Mouse (Mus musculus) intestine, postnatal 0 days (tissue): ENCODE results near the gene Tmem189. TPM values are rescaled to one million over a fixed set of nuclear protein-coding genes. Genes with fewer than 3 reads are reported as not detected.
A peak's percentile ranks its signal among the peaks of the same experiment; 100 is the strongest.

ENCODE experiments used
- ATAC-seq: fragments of 200-750 bp; cut with Nextera tagmentation; 2 replicates; pipeline ENCODE4 v1.8.0; 2017; ENCODE audit warnings: mild to moderate bottlenecking, moderate TSS enrichment, moderate library complexity
- H3K27ac ChIP-seq: fragments of 300-500 bp; sonication (generic); 2 replicates; pipeline ENCODE4 v1.5.1; 2014; ENCODE audit warnings: mild to moderate bottlenecking, low read depth, low read length, moderate library complexity
- H3K27me3 ChIP-seq: fragments of 300-500 bp; sonication (generic); replicated peaks from 2 replicates; pipeline ENCODE4 v1.6.1; 2014; ENCODE audit warnings: low read length, mixed read lengths; ENCODE audit not compliant: control insufficient read depth, insufficient read depth
- H3K36me3 ChIP-seq: fragments of 300-500 bp; sonication (generic); 2 replicates; pipeline ENCODE4 v1.6.1; 2014; ENCODE audit warnings: mild to moderate bottlenecking, moderate library complexity; ENCODE audit not compliant: control insufficient read depth, insufficient read depth
- H3K4me1 ChIP-seq: fragments of 300-500 bp; sonication (generic); replicated peaks from 2 replicates; pipeline ENCODE4 v1.6.1; 2014; ENCODE audit warnings: antibody characterized with exemption, low read length, mixed read lengths; ENCODE audit not compliant: control insufficient read depth, insufficient read depth
- H3K4me2 ChIP-seq: fragments of 300-500 bp; sonication (generic); replicated peaks from 2 replicates; pipeline ENCODE4 v1.6.1; 2014; ENCODE audit warnings: low read depth, mild to moderate bottlenecking, moderate library complexity
- H3K4me3 ChIP-seq: fragments of 300-500 bp; sonication (generic); 2 replicates; pipeline ENCODE4 v1.5.1; 2014; ENCODE audit warnings: low read depth, low read length
- H3K9ac ChIP-seq: fragments of 300-500 bp; sonication (generic); 2 replicates; pipeline ENCODE4 v1.6.1; 2014; ENCODE audit warnings: mild to moderate bottlenecking, low read depth, low read length
- H3K9me3 ChIP-seq: fragments of 300-500 bp; sonication (generic); 2 replicates; pipeline ENCODE4 v1.6.1; 2016; ENCODE audit warnings: mixed run types; ENCODE audit not compliant: control insufficient read depth
- CTCF ChIP-seq: sonication (generic); IDR thresholded peaks from 2 replicates; pipeline ENCODE4 v1.5.1; 2016; ENCODE audit warnings: low read depth, mild to moderate bottlenecking, control low read depth, antibody characterized with exemption, moderate library complexity
- WGBS: fragments of 180-500 bp; shearing (Covaris S2); extraction: QIAGEN DNeasy Blood & Tissue Kit; methylation state at CpG from one replicate; pipeline ENCODE4 v1.1.7; 2014; 5-methylcytosine and 5-hydroxymethylcytosine counted together
- polyA plus RNA-seq: library from polyadenylated mRNA; unstranded; fragments of >200 nt; fragmentation: Nextera tagmentation; extraction: Ambion mirVana; gene quantifications from 2 replicates; pipeline ENCODE4 v1.2.1, GENCODE M21; 2015

The Tmem189 gene
- polyA plus RNA-seq, 1 experiment from 2014 or later, result 26.8 TPM

GRCm38 (mm10) chr2:167688126-167688497 is 1.5 kb downstream of the Tmem189 start:
- H3K4me2 ChIP-seq, result peak overlapping the region; percentile 80
- WGBS, result 11% methylated on average over 12 of the region's 12 CpGs
- H3K27ac ChIP-seq, result peak overlapping the region; percentile 98

DNA sequence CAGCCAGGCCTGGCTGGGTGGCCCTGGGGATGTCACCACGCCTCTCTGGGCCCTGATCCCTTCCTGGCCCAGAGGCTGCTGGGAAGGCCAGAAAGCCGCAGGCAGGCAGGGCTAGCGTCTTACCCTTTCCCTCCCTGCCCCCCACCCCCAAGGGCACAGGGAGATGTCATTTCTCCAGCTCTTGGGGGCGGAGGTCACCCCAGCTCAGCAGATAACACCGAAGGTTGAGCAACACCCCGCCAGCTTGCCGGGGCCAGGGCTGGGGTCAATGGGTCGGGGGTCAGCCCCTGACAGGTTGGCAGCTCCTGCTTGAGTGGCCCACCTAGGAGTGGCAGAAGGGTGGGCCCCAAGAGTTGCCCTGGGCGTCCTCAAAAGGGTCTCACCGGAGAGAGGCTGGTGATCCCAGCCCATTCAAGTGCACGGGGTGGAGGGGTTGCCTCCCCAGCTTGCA is 1.9 kb downstream of the Tmem189 start:
- peak overlapping the region; percentile 94; the same call in 1 of the 2 replicates for H3K9ac ChIP-seq
- no peaks in the 10 kb centered on the region for H3K27me3 ChIP-seq
- WGBS, result 41% methylated on average over 11 of the region's 11 CpGs
- no peak for TF ChIP-seq CTCF
- H3K9me3 ChIP-seq, result no peaks in the 10 kb centered on the region
- peak overlapping the region; percentile 98; the same call in 1 of the 2 replicates for H3K27ac ChIP-seq
- H3K4me3 ChIP-seq, result peak overlapping the region; percentile 82; the same call in 1 of the 2 replicates
- H3K36me3 ChIP-seq, result peaks cover 6% of the 10 kb centered on the region; the same call in 1 of the 2 replicates
- peak overlapping the region; percentile 80 for H3K4me2 ChIP-seq
- H3K4me1 ChIP-seq, result 0 out of 2 replicates have a peak, but pooled peaks cover 3% of the 10 kb centered on the region
- ATAC-seq, result peak; percentile 5; the same call in 1 of the 2 replicates

More at GRCm38 (mm10) chr2:167688126-167688497, 1.5 kb downstream of the Tmem189 start:
- H3K9me3 ChIP-seq, result no peaks in the 10 kb centered on the region
- H3K4me1 ChIP-seq, result 0 out of 2 replicates have a peak, but pooled peaks cover 3% of the 10 kb centered on the region
- H3K36me3 ChIP-seq, result peaks cover 6% of the 10 kb centered on the region; the same call in 1 of the 2 replicates
- peak overlapping the region; percentile 94 for H3K9ac ChIP-seq
- H3K27me3 ChIP-seq, result no peaks in the 10 kb centered on the region
- peak; percentile 63 for ATAC-seq
- peak overlapping the region; percentile 82 for H3K4me3 ChIP-seq
- no peak for TF ChIP-seq CTCF

DNA sequence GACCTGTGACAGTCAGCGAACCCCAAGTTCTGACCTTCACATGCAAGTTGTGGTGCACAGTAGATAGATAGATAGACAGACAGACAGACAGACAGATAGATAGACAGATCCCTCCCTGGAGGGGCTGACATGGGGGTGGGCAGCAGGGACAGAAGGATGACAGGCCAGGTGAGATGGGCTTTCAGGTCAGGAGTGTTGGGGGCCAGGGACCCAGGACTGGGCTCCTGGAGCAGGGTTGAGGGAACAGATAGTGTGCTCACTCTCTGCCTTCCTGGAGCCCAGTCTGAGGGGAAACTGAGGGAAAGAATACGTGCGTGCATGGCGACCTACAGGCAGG is 2.4 kb downstream of the Tmem189 start:
- TF ChIP-seq CTCF, result no peak
- Histone ChIP-seq H3K9me3 (no peaks in the 10 kb centered on the region), H3K4me1 (0 out of 2 replicates have a peak, but pooled peaks cover 3% of the 10 kb centered on the region), H3K9ac (no peak overlapping the region), H3K27ac (0 out of 2 replicates have a peak overlapping the region, but pooled peaks have one; percentile 98), H3K27me3 (no peaks in the 10 kb centered on the region), H3K4me2 (no peak overlapping the region), H3K36me3 (peaks cover 6% of the 10 kb centered on the region; the same call in 1 of the 2 replicates), H3K4me3 (no peak overlapping the region)
- no peak for ATAC-seq
- 78% methylated on average over 4 of the region's 4 CpGs for WGBS

- ATAC-seq, result no peak
- 79% methylated on average over 16 of the region's 16 CpGs for WGBS
- no peak for TF ChIP-seq CTCF
Measured at GRCm38 (mm10) chr2:167686382-167687249, 3.0 kb downstream of the Tmem189 start.

GRCm38 (mm10) chr2:167685865-167686264 is 3.8 kb downstream of the Tmem189 start:
- Histone ChIP-seq H3K9me3 (no peaks in the 10 kb centered on the region), H3K4me3 (no peak overlapping the region), H3K9ac (no peak overlapping the region), H3K36me3 (no peaks in the 10 kb centered on the region), H3K4me1 (no peaks in the 10 kb centered on the region), H3K27ac (no peak overlapping the region), H3K4me2 (no peak overlapping the region), H3K27me3 (no peaks in the 10 kb centered on the region)
- no peak for ATAC-seq
- TF ChIP-seq CTCF, result no peak
- 78% methylated on average over 3 of the region's 3 CpGs for WGBS

More at GRCm38 (mm10) chr2:167686382-167687249, 3.0 kb downstream of the Tmem189 start:
- no peaks in the 10 kb centered on the region for H3K27me3 ChIP-seq
- no peak overlapping the region for H3K9ac ChIP-seq
- H3K4me1 ChIP-seq, result 0 out of 2 replicates have a peak, but pooled peaks cover under 1% of the 10 kb centered on the region
- no peak overlapping the region for H3K4me2 ChIP-seq
- H3K27ac ChIP-seq, result no peak overlapping the region
- no peak overlapping the region for H3K4me3 ChIP-seq
- no peaks in the 10 kb centered on the region for H3K9me3 ChIP-seq
- H3K36me3 ChIP-seq, result no peaks in the 10 kb centered on the region

DNA sequence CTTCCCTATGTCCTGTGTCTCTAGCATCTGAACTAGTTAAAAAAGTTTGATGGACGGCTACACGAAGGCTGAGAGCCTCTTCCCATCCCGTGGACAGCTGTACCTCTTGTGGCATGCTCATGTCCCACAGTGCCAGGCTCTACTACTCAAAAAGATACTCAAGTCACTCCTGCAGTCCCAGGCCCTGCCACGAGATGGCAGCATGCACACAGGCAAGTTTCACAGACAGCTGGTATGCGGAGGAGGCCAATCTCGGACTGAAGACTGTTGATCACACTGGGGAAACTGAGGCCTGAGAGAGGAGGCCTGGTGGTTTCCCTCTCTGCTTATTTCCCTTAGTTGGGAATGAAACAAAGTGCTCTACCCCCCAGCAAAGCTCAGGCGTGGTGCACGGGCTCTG is 4.5 kb downstream of the Tmem189 start:
- no peak for ATAC-seq
- H3K27me3 ChIP-seq, result no peaks in the 10 kb centered on the region
- 8% methylated on average over 8 of the region's 8 CpGs for WGBS
- no peak overlapping the region for H3K27ac ChIP-seq
- H3K4me2 ChIP-seq, result no peak overlapping the region
- TF ChIP-seq CTCF, result peak; percentile 100
- H3K4me3 ChIP-seq, result no peak overlapping the region
- no peaks in the 10 kb centered on the region for H3K9me3 ChIP-seq
- no peaks in the 10 kb centered on the region for H3K4me1 ChIP-seq
- no peak overlapping the region for H3K9ac ChIP-seq
- no peaks in the 10 kb centered on the region for H3K36me3 ChIP-seq
